Mouse (Mus musculus) neutrophil, adult 59 days (primary cell): Measurements from ENCODE around the gene Cdc42ep2. TPM values are rescaled to one million over a fixed set of nuclear protein-coding genes. Genes with fewer than 3 reads are reported as not detected.

Experiments used
- total RNA-seq, 2 experiments: library from RNA; stranded (reverse); gene quantifications; 1 replicate in 1 of 2; 2 replicates in 1 of 2; pipeline ENCODE4 v1.2.4; 2023

Gene Cdc42ep2
- 1 to 10 TPM; 4.5 to 5.0 TPM for total RNA-seq

GRCm38 (mm10) chr19:5924713-5925093 lies at the start of gene Cdc42ep2:
Cdc42ep2 (minus strand) TSS chr19:5924816.

DNA sequence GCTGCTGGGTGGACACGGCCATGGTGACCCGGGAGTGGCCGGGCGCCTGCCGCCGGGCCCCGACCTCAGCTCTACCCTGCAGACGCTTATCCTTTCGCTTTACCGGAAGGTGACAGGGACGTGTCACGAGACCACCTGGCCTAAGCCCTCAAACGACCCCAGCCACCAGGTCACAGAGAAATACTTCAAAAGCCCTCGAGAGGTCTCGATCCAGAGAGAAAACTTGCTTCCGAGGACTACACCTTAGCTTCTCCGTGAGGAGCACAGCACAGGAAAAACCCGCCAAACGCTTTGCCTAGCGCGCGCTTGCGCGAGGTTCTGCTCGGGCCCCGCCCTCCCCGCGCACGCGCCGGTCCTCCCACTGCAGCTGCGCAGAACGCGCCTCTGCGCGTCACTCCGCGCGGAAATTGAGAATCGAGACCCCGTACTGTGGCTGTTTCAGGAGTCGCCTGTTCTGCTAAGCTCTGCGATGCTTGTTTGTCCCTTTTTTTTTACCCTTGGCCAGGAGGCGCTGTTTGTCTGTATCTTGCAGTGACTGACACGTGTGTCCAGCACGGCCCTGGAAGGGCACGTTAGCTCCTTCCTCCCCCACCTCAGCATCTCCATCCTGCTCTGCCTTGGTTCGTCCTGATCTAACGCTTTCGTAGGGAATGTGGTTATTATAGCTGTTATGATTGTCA lies 39.4 kb upstream of the Cdc42ep2 start, which contains the start of gene Pola2:
Gene Pola2, minus strand, starts transcription at position 320 of the 680 bp plus-strand sequence.

DNA sequence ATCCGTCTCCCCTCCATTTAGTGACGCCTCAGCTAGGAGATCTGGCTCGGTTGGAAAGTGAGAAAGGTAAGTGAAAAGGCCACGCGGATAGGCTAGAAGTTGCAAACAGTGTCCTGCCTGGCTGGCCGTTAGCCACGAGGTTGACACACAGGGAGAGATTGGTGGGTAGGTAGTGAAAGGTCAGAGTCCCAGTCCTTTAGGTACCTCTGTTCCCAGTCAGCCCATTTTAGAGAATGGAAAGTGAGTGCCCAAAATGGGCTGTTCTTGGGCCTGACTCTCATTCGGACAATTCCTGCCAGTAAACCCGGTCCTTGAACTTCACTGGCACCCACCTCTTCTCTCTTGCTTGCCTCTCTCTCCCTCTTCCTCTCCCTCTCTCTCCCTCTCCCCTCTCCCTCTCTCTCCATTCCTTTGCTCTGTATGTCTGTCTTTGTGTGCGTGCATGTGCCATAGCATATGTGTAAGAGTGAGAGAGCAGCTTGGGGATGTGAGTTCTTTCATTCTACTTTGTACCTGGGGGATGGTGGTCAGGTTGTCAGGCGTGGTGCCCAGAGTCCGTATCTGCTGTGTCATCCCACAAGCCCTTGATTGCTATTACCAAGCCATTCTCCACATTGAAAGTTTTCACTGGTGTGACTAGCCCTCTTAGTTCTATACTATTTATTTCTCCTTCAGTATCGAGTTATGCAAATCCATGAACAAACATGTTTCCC lies 11.5 kb downstream of the Cdc42ep2 start, which contains the start of gene Dpf2:
Gene Dpf2, minus strand, starts transcription at position 4 of the 713 bp plus-strand sequence.

GRCm38 (mm10) chr19:5894002-5894678 lies 30.5 kb downstream of the Cdc42ep2 start, which contains the start of gene Tigd3:
Tigd3 (minus strand) TSS chr19:5894149.

GRCm38 (mm10) chr19:5877618-5878361 lies 46.8 kb downstream of the Cdc42ep2 start, which contains the start of gene Slc25a45:
Slc25a45 (plus strand) TSS chr19:5877808.

GRCm38 (mm10) chr19:5874969-5875480 lies 49.6 kb downstream of the Cdc42ep2 start, which contains the start of gene Frmd8:
Frmd8 (minus strand) TSS chr19:5875274.

Other genes starting within 250 kb of the Cdc42ep2 start
- 10 to 100 TPM; 86.5 to 87.3 TPM for gene Map3k11, start 236.1 kb downstream of the Cdc42ep2 start, total RNA-seq
- 10 to 100 TPM; 68.8 to 83.2 TPM for gene Pcnx3, start 235.9 kb downstream of the Cdc42ep2 start, total RNA-seq
- not detected for gene Kcnk7, start 220.4 kb downstream of the Cdc42ep2 start, total RNA-seq
- 100 to 1,000 TPM; 150 to 158 TPM for gene Ehbp1l1, start 198.5 kb downstream of the Cdc42ep2 start, total RNA-seq
- gene Fam89b, start 195.2 kb downstream of the Cdc42ep2 start, total RNA-seq = 10 to 100 TPM; 57.9 to 58.5 TPM
- 1 to 10 TPM in 1 of 2 experiments, under 1 TPM in 1; 0.58 to 1.4 TPM for gene Ltbp3, start 183.9 kb downstream of the Cdc42ep2 start, total RNA-seq
- gene Scyl1, start 153.4 kb downstream of the Cdc42ep2 start, total RNA-seq = 10 to 100 TPM; 53.8 to 62.1 TPM
- gene Frmd8, start 49.5 kb downstream of the Cdc42ep2 start, total RNA-seq = 10 to 100 TPM; 56.7 to 60.3 TPM
- gene Slc25a45, start 47.0 kb downstream of the Cdc42ep2 start, total RNA-seq = 10 to 100 TPM; 54.1 to 58.0 TPM
- 1 to 10 TPM; 1.6 to 2.0 TPM for gene Tigd3, start 30.7 kb downstream of the Cdc42ep2 start, total RNA-seq
- gene Dpf2, start 11.8 kb downstream of the Cdc42ep2 start, total RNA-seq = 100 to 1,000 TPM; 109 to 122 TPM
- gene Pola2, start 39.4 kb upstream of the Cdc42ep2 start, total RNA-seq = 10 to 100 TPM; 30.9 to 35.0 TPM
- gene Slc22a20, start 61.3 kb upstream of the Cdc42ep2 start, total RNA-seq = 1 to 10 TPM; 2.0 to 2.5 TPM
- gene Capn1, start 91.1 kb upstream of the Cdc42ep2 start, total RNA-seq = 100 to 1,000 TPM; 247 to 265 TPM
- gene Syvn1, start 121.8 kb upstream of the Cdc42ep2 start, total RNA-seq = 10 to 100 TPM; 45.6 to 51.2 TPM
- gene Mrpl49, start 133.0 kb upstream of the Cdc42ep2 start, total RNA-seq = 10 to 100 TPM; 15.8 to 16.7 TPM
- 1,000 to 10,000 TPM; 1,540 to 1,651 TPM for gene Fau, start 133.0 kb upstream of the Cdc42ep2 start, total RNA-seq
- gene Znhit2, start 136.4 kb upstream of the Cdc42ep2 start, total RNA-seq = 10 to 100 TPM; 11.2 to 11.7 TPM
- 1 to 10 TPM; 9.6 to 9.7 TPM for gene Tm7sf2, start 143.6 kb upstream of the Cdc42ep2 start, total RNA-seq
- gene Vps51, start 152.4 kb upstream of the Cdc42ep2 start, total RNA-seq = 10 to 100 TPM; 70.3 to 87.1 TPM
- not detected for gene Tmem262, start 155.2 kb upstream of the Cdc42ep2 start, total RNA-seq
- under 1 TPM in 1 of 2 experiments, not detected in 1; 0.71 TPM for gene Gm28374, start 157.4 kb upstream of the Cdc42ep2 start, total RNA-seq
- gene Zfpl1, start 160.1 kb upstream of the Cdc42ep2 start, total RNA-seq = 10 to 100 TPM; 38.5 to 39.7 TPM
- 10 to 100 TPM; 26.1 to 30.9 TPM for gene Cdca5, start 160.2 kb upstream of the Cdc42ep2 start, total RNA-seq
- 1 to 10 TPM; 1.1 to 1.9 TPM for gene AC131692.1, start 169.6 kb upstream of the Cdc42ep2 start, total RNA-seq
- gene Naaladl1, start 181.0 kb upstream of the Cdc42ep2 start, total RNA-seq = under 1 TPM; 0.49 to 0.60 TPM
- gene Sac3d1, start 193.8 kb upstream of the Cdc42ep2 start, total RNA-seq = 1 to 10 TPM; 5.2 to 6.0 TPM
- gene Snx15, start 203.5 kb upstream of the Cdc42ep2 start, total RNA-seq = 10 to 100 TPM; 13.6 to 17.3 TPM
- under 1 TPM in 1 of 2 experiments, not detected in 1; 0.42 TPM for gene Batf2, start 216.2 kb upstream of the Cdc42ep2 start, total RNA-seq
- gene Arl2, start 216.7 kb upstream of the Cdc42ep2 start, total RNA-seq = 10 to 100 TPM; 11.0 to 12.8 TPM